Mouse (Mus musculus) bone marrow, adult 2 months (tissue): ENCODE data around the gene Egr4.

ENCODE experiments used
- CTCF ChIP-seq: fragments of 200-500 bp; IDR thresholded peaks from 2 replicates; pipeline ENCODE4 v1.5.1; 2011; ENCODE audit warnings: low read length, control low read depth; ENCODE audit not compliant: control insufficient read depth, insufficient read depth
- POLR2A ChIP-seq: fragments of 200-500 bp; IDR thresholded peaks from 2 replicates; pipeline ENCODE4 v1.6.1; 2011; ENCODE audit warnings: low read depth, mild to moderate bottlenecking, control low read depth, low read length, borderline replicate concordance; ENCODE audit not compliant: control insufficient read depth

DNA sequence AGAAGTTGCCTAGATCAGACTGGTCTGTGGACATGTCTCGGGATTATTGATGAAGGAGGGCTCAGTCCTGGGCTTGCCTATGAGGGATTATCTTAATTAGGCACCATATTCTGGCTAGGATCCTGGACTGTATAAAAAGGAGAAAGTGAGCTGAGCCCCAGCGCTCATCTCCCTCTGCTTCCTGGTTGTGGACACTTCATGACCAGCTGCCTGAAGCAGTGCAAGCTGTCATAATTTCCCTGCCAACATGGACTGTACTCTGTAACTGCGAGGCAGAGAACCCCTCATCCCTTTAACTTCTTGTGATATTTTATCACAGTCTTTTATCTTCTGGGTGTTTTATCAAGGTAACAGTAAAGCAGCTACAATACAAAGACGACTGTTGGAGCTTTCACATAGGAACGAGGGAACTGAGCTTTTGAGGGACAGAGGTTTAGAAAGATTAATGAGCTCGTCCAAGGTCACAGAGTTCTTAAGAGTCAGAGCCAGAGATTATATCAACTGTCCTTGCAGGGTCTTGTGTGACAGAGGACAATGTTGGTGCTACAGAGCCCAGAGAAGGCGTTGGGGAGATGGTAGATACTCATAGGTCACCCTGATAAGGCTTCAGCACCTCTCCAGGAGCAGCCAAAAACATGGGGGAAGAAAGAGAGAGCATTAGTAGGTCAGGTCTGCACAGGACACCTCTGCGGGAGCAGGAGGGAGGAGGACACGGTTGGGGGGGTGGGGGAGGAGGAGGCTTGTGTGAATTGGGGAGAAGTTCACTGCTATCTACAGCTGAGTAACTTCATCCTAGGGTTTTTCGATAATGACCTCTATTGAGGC, 30.2 kb upstream of the Egr4 start:
- TF ChIP-seq CTCF (no peak), POLR2A (no peak)
